Mouse (Mus musculus) cerebellum, adult 2 months (tissue): ENCODE results near the gene Gm14399. TPM values are rescaled to one million over a fixed set of nuclear protein-coding genes. Genes with fewer than 3 reads are reported as not detected.
"Not testable (repeated sequence)": the region's sequence is repeated elsewhere in the genome, so short reads cannot be mapped to it uniquely, and the experiment has no call there.

Experiments
- DNase-seq, 2 experiments: peaks; one replicate each; pipeline ENCODE4 v3.0.0; 2021
- H3K27ac ChIP-seq: fragments of 200-500 bp; 2 replicates; pipeline ENCODE4 v1.5.1; 2012; ENCODE audit warnings: low read length, control low read depth, inconsistent platforms; ENCODE audit not compliant: insufficient read depth
- H3K27me3 ChIP-seq: fragments of 200-500 bp; 2 replicates; pipeline ENCODE4 v1.6.1; 2012; ENCODE audit warnings: inconsistent platforms, mild to moderate bottlenecking, low read length, moderate library complexity; ENCODE audit not compliant: control insufficient read depth, insufficient read depth
- H3K4me1 ChIP-seq: fragments of 200-500 bp; 2 replicates; pipeline ENCODE4 v1.6.1; 2011; ENCODE audit warnings: low read length; ENCODE audit not compliant: control insufficient read depth, insufficient read depth
- H3K4me3 ChIP-seq: fragments of 200-500 bp; replicated peaks from 2 replicates; pipeline ENCODE3; 2011; ENCODE audit warnings: mild to moderate bottlenecking, low read depth, low read length, control low read depth; ENCODE audit not compliant: insufficient read depth
- CTCF ChIP-seq: fragments of 200-500 bp; IDR thresholded peaks from 2 replicates; pipeline ENCODE4 v1.5.1; 2011; ENCODE audit warnings: low read depth, mild to moderate bottlenecking, control low read depth, low read length, moderate library complexity, borderline replicate concordance; ENCODE audit not compliant: insufficient read depth
- POLR2A ChIP-seq: fragments of 200-500 bp; IDR thresholded peaks from 2 replicates; pipeline ENCODE4 v1.6.1; 2011; ENCODE audit warnings: low read length, control low read depth, borderline replicate concordance; ENCODE audit not compliant: insufficient read depth
- WGBS: fragments of 180-500 bp; shearing (Covaris S2); methylation state at CpG from one replicate; pipeline ENCODE4 v1.1.7; 2018; 5-methylcytosine and 5-hydroxymethylcytosine counted together
- polyA plus RNA-seq: library from polyadenylated mRNA; depleted of rRNA; stranded (reverse); fragments of >200 nt; gene quantifications from 2 replicates; pipeline ENCODE4 v1.2.3, GENCODE M21; 2012; rRNA removed

Gene Gm14399
- polyA plus RNA-seq, 1 experiment: 17.6 TPM

DNA sequence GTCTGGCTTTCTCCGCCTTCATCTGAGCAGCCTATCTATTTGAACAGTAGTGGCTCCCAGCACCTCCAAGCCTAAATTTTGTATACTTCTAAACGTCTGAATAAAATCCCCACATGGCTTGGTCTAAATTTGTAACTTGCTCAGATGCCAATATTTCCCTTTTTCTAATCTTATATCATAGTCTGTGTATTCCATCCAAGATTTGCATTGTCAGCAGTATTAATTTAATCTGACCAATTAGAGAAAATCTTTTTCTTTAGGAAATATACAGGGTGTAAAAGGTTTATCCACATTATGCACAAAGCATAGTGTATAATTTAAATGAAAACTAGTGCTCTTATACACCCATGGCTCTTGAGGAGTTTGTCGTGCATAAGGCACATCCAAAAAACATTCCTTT, 16.8 kb upstream of the Gm14399 start:
- no peak overlapping the region for H3K4me3 ChIP-seq
- TF ChIP-seq CTCF (no peak), POLR2A (no peak)
- no peaks in the 10 kb centered on the region for H3K27me3 ChIP-seq
- no peaks in the 10 kb centered on the region for H3K4me1 ChIP-seq
- no peak overlapping the region for H3K27ac ChIP-seq
- 72% methylated on average over 3 of the region's 3 CpGs for WGBS
- DNase-seq: no peak

DNA sequence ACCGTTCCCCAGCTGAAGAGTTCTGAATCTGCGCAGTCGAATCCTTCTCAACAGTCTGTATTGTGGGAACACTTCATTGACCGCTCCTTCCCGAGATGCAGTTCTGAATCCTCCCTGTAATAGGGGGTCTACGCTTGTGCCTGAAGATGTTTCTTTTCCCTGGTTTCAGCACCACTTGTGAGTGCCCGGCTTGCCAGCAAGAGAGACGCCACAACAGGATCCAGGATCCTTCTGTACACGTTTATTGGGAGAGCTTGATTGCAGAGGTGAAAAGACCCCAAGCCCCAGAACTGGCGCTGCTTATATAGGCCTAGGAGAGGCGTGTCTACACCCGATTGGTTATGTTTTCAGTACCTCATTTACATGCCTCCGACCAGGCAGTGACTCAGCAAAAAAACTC, 14.9 kb upstream of the Gm14399 start:
- DNase-seq: no peak
- TF ChIP-seq CTCF: no peak
- TF ChIP-seq POLR2A: no peak
- no peak overlapping the region for H3K27ac ChIP-seq
- H3K4me3 ChIP-seq: no peak overlapping the region
- H3K4me1 ChIP-seq: no peaks in the 10 kb centered on the region
- 89% methylated on average over 13 of the region's 13 CpGs for WGBS
- no peaks in the 10 kb centered on the region for H3K27me3 ChIP-seq

DNA sequence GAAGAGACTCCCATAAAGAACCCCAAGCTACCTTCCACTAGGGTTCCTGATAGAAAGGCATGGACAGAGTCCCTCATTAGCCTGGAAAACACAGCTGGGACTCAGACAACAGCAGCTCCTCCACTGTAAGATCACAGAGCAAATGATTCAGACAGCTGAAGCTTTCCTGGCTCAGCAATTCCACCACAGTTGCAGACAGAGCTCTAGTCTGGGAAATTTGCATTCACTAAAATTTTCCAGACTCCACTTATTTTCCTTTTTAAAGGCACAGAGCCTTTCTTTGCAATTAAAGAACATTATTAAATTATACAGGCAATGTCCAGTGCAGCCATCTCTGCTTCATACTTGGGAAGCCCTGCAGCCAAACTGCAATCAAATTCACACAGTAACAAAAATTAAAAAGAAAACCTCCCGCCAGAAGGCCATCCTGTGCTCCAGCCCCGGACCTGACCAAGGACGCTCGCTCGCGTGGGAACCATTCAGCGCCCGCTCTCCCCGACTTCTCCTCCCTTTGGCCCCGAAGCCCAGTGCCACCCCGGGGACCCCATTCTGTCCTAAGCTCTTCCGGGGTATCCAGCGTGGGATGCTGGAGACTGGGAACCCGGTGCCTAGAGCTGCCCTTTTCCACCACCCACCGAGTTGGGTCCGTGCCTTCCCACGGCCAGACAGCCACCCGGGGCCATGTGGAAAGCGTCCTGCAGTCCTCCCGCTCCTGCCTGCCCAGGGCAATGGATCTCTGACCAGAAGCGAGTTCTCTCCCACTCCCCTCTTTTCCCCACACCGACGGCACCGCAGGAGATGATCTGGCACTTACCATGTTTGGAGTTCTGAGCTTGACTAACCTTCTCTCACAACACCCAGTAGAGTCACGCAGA, 457 bp downstream of the Gm14399 start:
- WGBS: 6% methylated on average over 25 of the region's 25 CpGs
- Histone ChIP-seq H3K4me3 (peak overlapping the region; percentile 61), H3K27ac (peak overlapping the region; percentile 16; the same call in 1 of the 2 replicates)
- not testable (repeated sequence) for H3K4me1 ChIP-seq, H3K27me3 ChIP-seq
- DNase-seq: peak; percentile 35 to 56

DNA sequence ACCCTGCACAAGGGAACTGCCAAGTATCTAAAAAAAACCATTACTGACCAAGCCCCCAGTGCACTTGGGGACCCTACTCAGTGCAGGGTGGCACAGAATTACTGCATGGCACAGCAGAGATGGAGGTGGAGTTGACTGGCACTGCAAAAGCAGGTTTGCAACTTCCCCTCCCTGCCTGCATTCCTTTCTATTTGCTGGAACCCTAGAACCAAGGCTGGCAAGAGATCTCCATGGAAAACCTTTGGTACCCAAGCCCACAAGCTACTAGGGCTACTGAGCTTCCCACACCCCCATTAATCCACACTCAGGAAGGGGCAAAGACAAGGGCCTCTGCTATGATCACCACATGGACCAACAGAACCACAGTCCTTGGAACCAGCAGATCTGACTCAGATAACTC, 1.2 kb downstream of the Gm14399 start:
- not testable (repeated sequence) for H3K4me1 ChIP-seq, H3K4me3 ChIP-seq, H3K27me3 ChIP-seq, H3K27ac ChIP-seq, DNase-seq

Other genes with a start within 250 kb of the Gm14399 start
- 0.31 and 0.35 TPM in 2 replicates for gene Gm14444, start 131.8 kb downstream of the Gm14399 start, polyA plus RNA-seq
- 0.71 and 1.1 TPM in 2 replicates for gene Gm14393, start 74.2 kb downstream of the Gm14399 start, polyA plus RNA-seq
- gene Gm14443, start 33.9 kb upstream of the Gm14399 start, polyA plus RNA-seq: 3.9 and 4.0 TPM in 2 replicates
- gene Gm14391, start 64.9 kb upstream of the Gm14399 start, polyA plus RNA-seq: 18.7 and 19.4 TPM in 2 replicates
- gene Gm14440, start 133.1 kb upstream of the Gm14399 start, polyA plus RNA-seq: not detected in 2 replicates
- 30.2 and 31.9 TPM in 2 replicates for gene Gm4631, start 196.2 kb upstream of the Gm14399 start, polyA plus RNA-seq
- gene Zfp968, start 230.4 kb upstream of the Gm14399 start, polyA plus RNA-seq: 4.7 and 4.8 TPM in 2 replicates